Mouse (Mus musculus) MEL (cell line): ENCODE data around the gene Plxnd1. TPM values are rescaled to one million over a fixed set of nuclear protein-coding genes. Genes with fewer than 3 reads are reported as not detected.

Experiments used
- DNase-seq: peaks from one replicate; pipeline ENCODE4 v3.0.0; 2011; ENCODE audit warnings: low read depth, low spot score
- H3K27ac ChIP-seq: 2 replicates; pipeline ENCODE4 v1.5.1; 2012; ENCODE audit warnings: low read depth, mild to moderate bottlenecking, control low read depth, low read length, moderate library complexity; ENCODE audit not compliant: control insufficient read depth
- H3K27me3 ChIP-seq, 2 experiments: fragments of 150-350 bp in 1 of 2; sonication (generic) in 1 of 2; 2 replicates each; pipeline ENCODE4 v1.6.1; 2012; ENCODE audit warnings: low read length in 2 of 2, mild to moderate bottlenecking in 2 of 2, improper control_type of control experiment in 1 of 2, moderate library complexity in 1 of 2; ENCODE audit not compliant: insufficient read depth in 2 of 2, control insufficient read depth in 1 of 2
- H3K36me3 ChIP-seq, 2 experiments: 2 replicates each; pipeline ENCODE4 v1.6.1; 2012 to 2014; ENCODE audit warnings: low read length in 2 of 2, improper control_type of control experiment in 1 of 2, inconsistent platforms in 1 of 2, mild to moderate bottlenecking in 1 of 2; ENCODE audit not compliant: insufficient read depth in 2 of 2, control insufficient read depth in 1 of 2
- H3K4me1 ChIP-seq, 2 experiments: fragments of 150-350 bp in 1 of 2; sonication (generic) in 1 of 2; 2 replicates each; pipeline ENCODE4 v1.6.1; 2012; ENCODE audit warnings: low read length in 2 of 2, improper control_type of control experiment in 1 of 2, mild to moderate bottlenecking in 1 of 2; ENCODE audit not compliant: insufficient read depth in 2 of 2, control insufficient read depth in 1 of 2
- H3K4me3 ChIP-seq, 2 experiments: fragments of 150-350 bp in 1 of 2; sonication (generic) in 1 of 2; 2 replicates each; pipeline ENCODE4 v1.5.1; 2012; ENCODE audit warnings: low read depth in 2 of 2, low read length in 2 of 2, mild to moderate bottlenecking in 2 of 2, moderate library complexity in 2 of 2, control low read depth in 1 of 2, improper control_type of control experiment in 1 of 2; ENCODE audit not compliant: control insufficient read depth in 1 of 2, insufficient read depth in 1 of 2
- H3K79me2 ChIP-seq: 2 replicates; pipeline ENCODE4 v1.6.1; 2012; ENCODE audit warnings: mild to moderate bottlenecking, low read length, moderate library complexity; ENCODE audit not compliant: control insufficient read depth, poor library complexity, insufficient read depth
- H3K9ac ChIP-seq: 2 replicates; pipeline ENCODE4 v1.6.1; 2012; ENCODE audit warnings: low read depth, mild to moderate bottlenecking, control low read depth, low read length, moderate library complexity; ENCODE audit not compliant: control insufficient read depth, poor library complexity, severe bottlenecking
- H3K9me3 ChIP-seq: fragments of 150-350 bp; sonication (generic); replicated peaks from 2 replicates; pipeline ENCODE4 v1.6.1; 2012; ENCODE audit warnings: mild to moderate bottlenecking, low read length, improper control_type of control experiment, moderate library complexity; ENCODE audit not compliant: insufficient read depth
- CHD1 ChIP-seq: IDR thresholded peaks from 2 replicates; pipeline ENCODE4 v1.6.1; 2012; ENCODE audit warnings: low read depth, mild to moderate bottlenecking, inconsistent platforms, low read length, improper control_type of control experiment
- CHD2 ChIP-seq: IDR thresholded peaks from 2 replicates; pipeline ENCODE4 v1.6.1; 2011; ENCODE audit warnings: low read length, improper control_type of control experiment
- CTCF ChIP-seq, 3 experiments: IDR thresholded peaks in 2 of 3; conservative IDR thresholded peaks in 1 of 3; 2 replicates each; pipeline ENCODE4 v1.5.1; 2011 to 2012; ENCODE audit warnings: low read length in 3 of 3, low read depth in 2 of 3, mild to moderate bottlenecking in 2 of 3, improper control_type of control experiment in 1 of 3, inconsistent platforms in 1 of 3, mixed read lengths in 1 of 3, moderate library complexity in 1 of 3; ENCODE audit not compliant: control insufficient read depth in 1 of 3, insufficient read depth in 1 of 3, poor library complexity in 1 of 3, severe bottlenecking in 1 of 3
- E2F4 ChIP-seq: IDR thresholded peaks from 2 replicates; pipeline ENCODE4 v1.6.1; 2011; ENCODE audit warnings: low read depth, low read length, improper control_type of control experiment, borderline replicate concordance
- EP300 ChIP-seq, 2 experiments: IDR thresholded peaks; 2 replicates each; pipeline ENCODE4 v1.6.1; 2011; ENCODE audit warnings: improper control_type of control experiment in 2 of 2, low read length in 2 of 2, low read depth in 1 of 2, mild to moderate bottlenecking in 1 of 2
- ETS1 ChIP-seq: IDR thresholded peaks from 2 replicates; pipeline ENCODE4 v1.6.1; 2012; ENCODE audit warnings: low read depth, mild to moderate bottlenecking, inconsistent platforms, low read length, improper control_type of control experiment, moderate library complexity
- GATA1 ChIP-seq: IDR thresholded peaks from 2 replicates; pipeline ENCODE4 v1.6.1; 2011; ENCODE audit warnings: low read depth, low read length, improper control_type of control experiment
- HCFC1 ChIP-seq: IDR thresholded peaks from 2 replicates; pipeline ENCODE4 v1.6.1; 2012; ENCODE audit warnings: low read depth, mild to moderate bottlenecking, inconsistent platforms, low read length, improper control_type of control experiment, moderate library complexity
- JUND ChIP-seq: IDR thresholded peaks from 2 replicates; pipeline ENCODE4 v1.6.1; 2011; ENCODE audit warnings: low read depth, mild to moderate bottlenecking, improper control_type of control experiment, low read length
- KAT2A ChIP-seq: conservative IDR thresholded peaks from 2 replicates; pipeline ENCODE4 v1.6.1; 2012; ENCODE audit warnings: low read depth, low read length, improper control_type of control experiment, inconsistent platforms
- MAZ ChIP-seq: IDR thresholded peaks from 2 replicates; pipeline ENCODE4 v1.6.1; 2012; ENCODE audit warnings: low read depth, mild to moderate bottlenecking, inconsistent platforms, low read length, improper control_type of control experiment
- MEF2A ChIP-seq: IDR thresholded peaks from 2 replicates; pipeline ENCODE4 v1.6.1; 2014; ENCODE audit warnings: low read depth, mild to moderate bottlenecking, inconsistent platforms, low read length, improper control_type of control experiment; ENCODE audit not compliant: poor library complexity, insufficient replicate concordance, severe bottlenecking; ENCODE audit errors: extremely low read depth
- POLR2A ChIP-seq, 2 experiments: IDR thresholded peaks; 2 replicates each; pipeline ENCODE4 v1.6.1; 2011 to 2012; ENCODE audit warnings: low read length in 2 of 2, mild to moderate bottlenecking in 2 of 2, control low read depth in 1 of 2, improper control_type of control experiment in 1 of 2, low read depth in 1 of 2, moderate library complexity in 1 of 2; ENCODE audit not compliant: control insufficient read depth in 1 of 2, insufficient read depth in 1 of 2, poor library complexity in 1 of 2
- POLR2AphosphoS2 ChIP-seq: IDR thresholded peaks from 2 replicates; pipeline ENCODE4 v1.6.1; 2011; ENCODE audit warnings: low read length, improper control_type of control experiment
- RAD21 ChIP-seq: IDR thresholded peaks from 2 replicates; pipeline ENCODE4 v1.6.1; 2011; ENCODE audit warnings: mild to moderate bottlenecking, low read depth, low read length, improper control_type of control experiment
- RCOR1 ChIP-seq: IDR thresholded peaks from 2 replicates; pipeline ENCODE4 v1.6.1; 2012; ENCODE audit warnings: low read depth, mild to moderate bottlenecking, inconsistent platforms, low read length, improper control_type of control experiment
- SMC3 ChIP-seq: IDR thresholded peaks from 2 replicates; pipeline ENCODE4 v1.6.1; 2011; ENCODE audit warnings: low read depth, low read length, improper control_type of control experiment
- TAL1 ChIP-seq: IDR thresholded peaks from 2 replicates; pipeline ENCODE4 v1.6.1; 2012; ENCODE audit warnings: mild to moderate bottlenecking, inconsistent platforms, low read length, moderate library complexity, mixed read lengths
- TBP ChIP-seq: IDR thresholded peaks from 2 replicates; pipeline ENCODE4 v1.8.0; 2011; ENCODE audit warnings: low read depth, low read length, improper control_type of control experiment
- ZC3H11A ChIP-seq: IDR thresholded peaks from 2 replicates; pipeline ENCODE4 v1.6.1; 2012; ENCODE audit warnings: low read depth, mild to moderate bottlenecking, inconsistent platforms, low read length, improper control_type of control experiment
- ZMIZ1 ChIP-seq: IDR thresholded peaks from 2 replicates; pipeline ENCODE4 v1.6.1; 2012; ENCODE audit warnings: low read depth, mild to moderate bottlenecking, inconsistent platforms, low read length, improper control_type of control experiment, moderate library complexity
- polyA plus RNA-seq, 2 experiments: library from polyadenylated mRNA; stranded (reverse) in 1 of 2; unstranded in 1 of 2; fragments of >175 nt in 1 of 2; fragments of >200 nt in 1 of 2; gene quantifications; 2 replicates each; pipeline versions ENCODE4 v1.2.1 to v1.2.4; 2012; ENCODE audit warnings: low replicate concordance in 2 of 2, low read depth in 1 of 2; ENCODE audit not compliant: insufficient read length in 2 of 2, insufficient read depth in 1 of 2, missing spikeins in 1 of 2
- total RNA-seq: library from RNA; depleted of rRNA; stranded (reverse); fragments of 300-350 nt; gene quantifications from 2 replicates; pipeline ENCODE4 v1.2.3, GENCODE M21; 2012

The Plxnd1 gene
- total and polyA plus RNA-seq, 3 experiments = 4.8 to 19.2 TPM; not detected in 1

DNA sequence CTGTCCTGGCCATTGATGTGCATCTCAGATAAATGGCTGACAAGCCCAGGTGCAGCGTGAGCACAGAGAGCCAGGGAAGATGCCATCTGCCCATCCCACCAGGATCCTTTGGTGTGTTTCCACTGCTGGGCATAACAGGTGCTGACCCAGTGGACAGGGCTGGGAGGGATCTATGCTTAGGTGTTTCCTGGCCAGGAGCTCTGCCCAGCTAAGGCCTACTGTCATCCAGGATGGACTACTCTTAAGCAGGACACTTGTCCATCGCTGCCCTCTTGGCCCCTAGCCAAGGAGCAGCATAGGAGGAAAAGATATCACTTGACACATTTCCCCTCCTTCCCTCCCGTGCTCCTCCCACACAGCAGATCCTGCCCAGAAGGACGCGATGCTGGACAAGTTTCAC lies 78.2 kb downstream of the Plxnd1 start:
- TF ChIP-seq MAZ (no peak), KAT2A (no peak), HCFC1 (no peak)
- H3K9me3 ChIP-seq = no peaks in the 10 kb centered on the region
- H3K4me1 ChIP-seq = no peaks in the 10 kb centered on the region
- H3K4me3 ChIP-seq = no peak overlapping the region
- no peaks in the 10 kb centered on the region for H3K79me2 ChIP-seq
- no peak overlapping the region for H3K27ac ChIP-seq
- no peak for DNase-seq
- H3K27me3 ChIP-seq = no peaks in the 10 kb centered on the region
- no peaks in the 10 kb centered on the region for H3K36me3 ChIP-seq
- H3K9ac ChIP-seq = no peak overlapping the region

DNA sequence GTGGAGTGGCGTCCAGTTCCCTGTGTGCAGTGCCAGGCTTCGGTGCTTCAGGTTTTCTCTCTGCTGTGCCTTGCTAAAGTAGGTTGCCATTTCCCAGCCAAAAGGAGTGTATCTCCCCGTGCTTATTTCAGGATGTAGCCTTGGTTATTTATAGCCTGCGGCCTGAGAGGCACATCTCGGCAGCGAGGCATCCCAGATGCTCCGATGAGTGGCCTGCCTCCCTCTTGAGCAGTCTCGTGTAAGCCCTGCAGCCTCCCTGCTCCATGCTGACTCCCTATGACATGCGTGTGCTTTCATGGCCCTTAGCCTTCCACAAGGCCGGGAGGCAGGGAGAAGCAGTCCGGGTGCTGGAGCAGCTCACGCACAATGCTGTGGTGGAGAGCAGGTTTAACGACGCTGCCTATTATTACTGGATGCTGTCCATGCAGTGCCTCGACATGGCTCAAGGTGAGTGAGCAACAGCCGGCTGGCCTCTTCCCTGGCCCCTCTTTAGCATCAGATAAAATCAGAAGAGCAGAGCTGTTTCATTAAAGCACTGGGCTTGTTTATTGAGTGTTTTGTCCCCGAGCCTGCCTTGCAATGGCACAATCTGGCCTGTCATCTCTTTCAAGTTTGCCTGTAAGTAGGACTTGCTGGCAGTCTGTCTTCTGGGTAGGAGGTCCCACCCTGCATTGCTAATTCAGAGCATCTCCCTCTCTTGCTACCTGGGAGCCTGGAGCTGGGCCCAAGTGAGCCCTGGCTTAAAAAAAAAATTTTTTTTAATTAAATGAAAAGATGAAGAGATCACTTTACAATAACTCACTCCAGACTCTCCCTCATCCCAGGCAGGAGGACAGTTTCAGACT lies 79.0 kb downstream of the Plxnd1 start:
- Histone ChIP-seq H3K4me3 (no peak overlapping the region), H3K36me3 (no peaks in the 10 kb centered on the region), H3K79me2 (no peaks in the 10 kb centered on the region), H3K9me3 (no peaks in the 10 kb centered on the region), H3K4me1 (no peaks in the 10 kb centered on the region), H3K27ac (no peak overlapping the region), H3K27me3 (no peaks in the 10 kb centered on the region), H3K9ac (no peak overlapping the region)
- TF ChIP-seq SMC3 (no peak), MAZ (no peak)
- no peak for DNase-seq

DNA sequence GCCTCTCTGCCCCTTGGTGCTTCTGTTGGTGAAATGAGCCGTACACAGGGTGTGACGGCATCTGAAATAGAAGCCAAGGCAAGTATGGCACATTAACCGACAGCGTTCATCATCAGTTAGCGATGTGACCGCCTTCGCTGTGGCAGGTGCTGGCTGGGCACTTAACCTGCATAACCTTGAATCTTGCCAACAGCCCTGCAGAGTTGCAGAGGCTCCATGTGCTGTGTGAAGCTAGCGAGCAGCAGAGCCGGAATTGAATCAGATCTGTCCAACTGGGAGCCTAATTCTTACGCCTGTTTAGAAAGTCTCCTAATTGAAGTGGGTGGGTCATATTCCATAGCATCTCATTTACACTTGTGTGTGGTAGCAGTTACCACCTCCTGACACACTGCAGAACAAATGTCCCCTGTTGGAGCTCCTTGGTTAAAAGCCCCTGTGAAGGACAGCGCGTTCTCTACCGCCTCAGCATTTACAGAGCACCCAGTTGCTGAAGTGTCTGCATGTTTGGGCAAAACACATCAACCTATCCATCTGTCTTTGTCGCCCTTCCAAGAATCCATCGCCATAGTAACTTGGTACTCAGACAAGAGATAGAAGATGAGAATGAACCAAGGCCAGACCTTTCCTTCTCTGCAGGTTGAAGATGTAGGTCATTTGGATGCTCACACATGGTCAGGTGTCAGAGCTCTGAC lies 80.1 kb downstream of the Plxnd1 start:
- H3K36me3 ChIP-seq = peaks cover 0 to 2% of the 10 kb centered on the region in 2 experiments; a peak in 2 of 4 replicates
- TF ChIP-seq HCFC1 = no peak
- no peak for TF ChIP-seq MAZ
- no peak for TF ChIP-seq TBP
- TF ChIP-seq TAL1 = no peak
- TF ChIP-seq EP300 (IDR thresholded peaks at IDR 0.05; ENCODE audit: low read depth in 1 of 2, low read length in 2 of 2) = no peak
- no peak for TF ChIP-seq POLR2A (IDR thresholded peaks at IDR 0.05; ENCODE audit: control insufficient read depth in 1 of 2, insufficient read depth in 1 of 2, low read depth in 1 of 2, low read length in 2 of 2, poor library complexity in 1 of 2)
- no peak for TF ChIP-seq ETS1
- no peak for TF ChIP-seq POLR2AphosphoS2
- no peak for TF ChIP-seq GATA1
- no peak for TF ChIP-seq ZMIZ1
- TF ChIP-seq KAT2A = no peak
- TF ChIP-seq CHD1 = no peak
- TF ChIP-seq CHD2 = no peak
- no peak for TF ChIP-seq JUND
- TF ChIP-seq E2F4 = no peak
- TF ChIP-seq CTCF (IDR thresholded peaks at IDR 0.05 in 2 of 3, conservative IDR thresholded peaks at IDR 0.05 in 1 of 3; ENCODE audit: control insufficient read depth in 1 of 3, insufficient read depth in 1 of 3, low read depth in 2 of 3, low read length in 3 of 3, poor library complexity in 1 of 3, severe bottlenecking in 1 of 3) = no peak
- TF ChIP-seq ZC3H11A = no peak
- TF ChIP-seq RAD21 = no peak
- TF ChIP-seq RCOR1 = no peak
- TF ChIP-seq MEF2A = no peak
- no peaks in the 10 kb centered on the region for H3K9me3 ChIP-seq
- DNase-seq = no peak
- peaks cover 0 to 9% of the 10 kb centered on the region in 2 experiments; a peak in 2 of 4 replicates for H3K4me1 ChIP-seq
- H3K4me3 ChIP-seq = no peak overlapping the region
- no peaks in the 10 kb centered on the region for H3K79me2 ChIP-seq
- H3K27ac ChIP-seq = no peak overlapping the region
- no peaks in the 10 kb centered on the region for H3K27me3 ChIP-seq
- no peak overlapping the region for H3K9ac ChIP-seq
